Mouse (Mus musculus): ENCODE data around the gene Amdhd1. TPM values are rescaled to one million over a fixed set of nuclear protein-coding genes. Genes with fewer than 3 reads are reported as not detected.
A peak's percentile ranks its signal among the peaks of the same experiment; 100 is the strongest.

The Amdhd1 gene
- polyA plus RNA-seq, 1 experiment, result not detected

DNA sequence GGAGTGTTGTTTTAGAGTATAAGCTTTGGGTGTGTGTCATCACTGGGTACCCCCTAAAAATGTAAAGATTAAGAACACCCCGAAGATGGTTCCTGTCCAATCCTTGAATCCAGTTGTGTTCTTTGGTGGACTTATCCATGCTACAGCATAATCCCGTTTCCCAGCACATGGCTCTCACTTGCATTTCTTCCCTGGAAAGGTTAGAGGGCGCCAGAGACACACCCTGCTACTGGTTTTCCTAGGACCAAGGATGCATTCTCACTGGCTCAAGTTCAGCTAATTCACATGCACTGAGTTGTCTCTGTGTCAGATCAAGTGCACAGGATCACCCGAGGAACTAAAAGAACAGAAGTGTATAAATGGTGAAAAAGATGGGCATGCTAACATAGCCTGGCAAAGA is 53.2 kb downstream of the Amdhd1 start:
- TF ChIP-seq POLR2A (IDR thresholded peaks at IDR 0.05; ENCODE audit: borderline replicate concordance, low read depth, low read length) (no peak), CTCF (IDR thresholded peaks at IDR 0.05; ENCODE audit: low read depth, low read length) (no peak; the same call in 1 of the 2 replicates)
- peaks cover 42% of the 10 kb centered on the region for H3K4me1 ChIP-seq (ENCODE audit: control insufficient read depth, insufficient read depth, low read length)
- H3K27ac ChIP-seq (ENCODE audit: insufficient read depth, low read depth, low read length), result no peak overlapping the region
- H3K4me3 ChIP-seq (ENCODE audit: insufficient read depth, low read length), result no peak overlapping the region

DNA sequence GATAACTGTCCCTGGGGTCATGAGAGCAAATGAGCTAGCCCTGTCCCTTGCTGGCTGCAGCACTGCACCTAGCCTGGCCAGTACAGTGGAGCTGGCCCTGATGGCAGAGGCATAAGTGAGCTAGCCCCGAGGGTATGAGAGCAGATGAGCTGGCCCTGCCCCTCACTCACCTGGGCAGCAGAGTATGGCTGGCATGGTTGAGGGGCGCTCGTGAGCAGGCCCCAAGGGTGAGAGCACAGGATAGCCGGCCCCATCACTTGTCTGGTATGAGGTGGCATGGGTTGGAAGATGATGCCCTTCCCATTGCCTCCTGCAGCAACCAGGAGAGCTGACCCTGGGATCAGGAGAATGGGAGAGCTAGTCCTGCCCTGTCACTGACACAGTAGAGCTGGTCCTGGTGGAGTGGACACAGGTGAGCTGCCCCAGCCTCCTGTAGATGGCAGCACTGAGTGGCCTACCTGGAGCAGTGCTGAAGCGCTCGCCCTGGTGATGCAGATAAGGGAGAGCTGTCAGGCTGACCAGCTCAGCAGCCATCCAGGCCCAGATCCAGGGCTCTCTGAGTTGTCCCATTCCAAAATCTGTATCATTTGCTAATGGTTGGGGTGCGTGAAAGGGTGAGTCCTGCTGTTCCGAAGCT is 54.7 kb downstream of the Amdhd1 start:
- TF ChIP-seq POLR2A (IDR thresholded peaks at IDR 0.05; ENCODE audit: borderline replicate concordance, low read depth, low read length), result no peak
- TF ChIP-seq CTCF (IDR thresholded peaks at IDR 0.05; ENCODE audit: low read depth, low read length), result peak; percentile 36; the same call in 1 of the 2 replicates
- H3K4me3 ChIP-seq (ENCODE audit: insufficient read depth, low read length), result no peak overlapping the region
- peak overlapping the region; percentile 54 for H3K27ac ChIP-seq (ENCODE audit: insufficient read depth, low read depth, low read length)
- peaks cover 42% of the 10 kb centered on the region for H3K4me1 ChIP-seq (ENCODE audit: control insufficient read depth, insufficient read depth, low read length)

DNA sequence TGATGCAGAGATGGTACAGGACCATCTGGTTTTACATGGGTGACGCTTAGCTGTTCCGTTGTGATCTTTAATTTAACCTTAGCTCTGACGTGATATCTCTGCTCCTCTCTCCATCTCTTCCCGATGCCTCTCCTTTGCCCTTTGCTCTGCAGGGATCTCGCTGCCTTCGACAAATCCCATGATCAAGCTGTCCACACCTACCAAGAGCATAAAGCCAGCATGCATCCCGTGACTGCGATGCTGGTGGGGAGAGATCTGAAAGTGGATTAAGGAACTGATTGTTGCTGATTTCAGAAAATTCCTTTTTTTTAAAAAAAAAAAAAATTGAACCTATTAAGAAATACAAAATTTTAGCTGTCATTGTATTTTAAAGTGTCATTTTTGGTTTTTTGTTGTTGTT is 55.3 kb downstream of the Amdhd1 start:
- Histone ChIP-seq H3K4me1 (ENCODE audit: control insufficient read depth, insufficient read depth, low read length) (peaks cover 38% of the 10 kb centered on the region), H3K4me3 (ENCODE audit: insufficient read depth, low read length) (no peak overlapping the region), H3K27ac (ENCODE audit: insufficient read depth, low read depth, low read length) (peak overlapping the region; percentile 46)
- TF ChIP-seq CTCF (IDR thresholded peaks at IDR 0.05; ENCODE audit: low read depth, low read length), result no peak
- no peak for TF ChIP-seq POLR2A (IDR thresholded peaks at IDR 0.05; ENCODE audit: borderline replicate concordance, low read depth, low read length)

Other genes starting within 250 kb of the Amdhd1 start
- gene Elk3, start 228.9 kb downstream of the Amdhd1 start, polyA plus RNA-seq (2012; ENCODE audit: insufficient read depth, insufficient read length, missing spikeins), result 57.2 and 65.1 TPM in 2 replicates
- 81.4 and 93.4 TPM in 2 replicates for gene Lta4h, start 86.6 kb downstream of the Amdhd1 start, polyA plus RNA-seq (2012; ENCODE audit: insufficient read depth, insufficient read length, missing spikeins)
- 1.1 and 1.7 TPM in 2 replicates for gene Hal, start 51.3 kb downstream of the Amdhd1 start, polyA plus RNA-seq (2012; ENCODE audit: insufficient read depth, insufficient read length, missing spikeins)
- not detected in 2 replicates for gene Ccdc38, start 599 bp upstream of the Amdhd1 start, polyA plus RNA-seq (2012; ENCODE audit: insufficient read depth, insufficient read length, missing spikeins)
- gene Snrpf, start 49.7 kb upstream of the Amdhd1 start, polyA plus RNA-seq (2012; ENCODE audit: insufficient read depth, insufficient read length, missing spikeins), result 14.2 and 21.9 TPM in 2 replicates
- gene Ntn4, start 100.6 kb upstream of the Amdhd1 start, polyA plus RNA-seq (2012; ENCODE audit: insufficient read depth, insufficient read length, missing spikeins), result 0.20 TPM in 1 of 2 replicates, not detected in the other

All from bone marrow macrophage, adult 2 months (primary cell).